Mouse (Mus musculus): ENCODE results near the gene Zfp963.

DNA sequence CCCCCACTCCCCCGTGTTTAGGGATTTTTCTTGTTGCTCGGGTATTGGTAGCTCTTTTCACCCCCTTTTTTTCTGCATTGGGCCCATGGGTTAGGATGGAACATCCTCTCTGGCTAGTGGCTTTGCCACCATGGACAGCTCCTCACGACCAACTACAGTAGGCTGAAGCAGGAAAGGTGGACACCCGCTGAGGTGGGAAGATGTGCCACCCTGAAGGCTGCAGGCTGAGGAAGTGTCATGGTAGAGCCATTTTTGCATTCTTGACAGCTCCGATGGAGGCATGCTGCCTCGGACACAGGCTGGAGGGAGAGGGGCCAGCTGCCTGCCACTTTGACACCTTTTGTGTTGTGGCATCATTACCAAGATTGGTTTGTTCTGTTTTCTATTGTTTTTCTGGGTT lies 48.0 kb downstream of the Zfp963 start:
- TF ChIP-seq CTCF (IDR thresholded peaks at IDR 0.05; ENCODE audit: borderline replicate concordance, insufficient read depth, low read depth, low read length): no peak
- TF ChIP-seq POLR2A (IDR thresholded peaks at IDR 0.05; ENCODE audit: borderline replicate concordance, insufficient read depth, low read length): no peak
